Mouse (Mus musculus) regulatory T cell (primary cell): ENCODE data around the gene Esrra.

Experiments used
- in situ Hi-C: fragments of 300-600 bp; cut with MboI, MseI; formaldehyde crosslinking; loops from one replicate; pipeline ENCODE4 v1.15.1; 2025; ENCODE audit warnings: high pct_unique_total_duplicates

Esrra gene

GRCm38 (mm10) chr19:6921647-6922567, at the start of gene Esrra:
TSS of gene Esrra (minus strand) at chr19:6921813.
- in situ Hi-C loops = no loop called here

GRCm38 (mm10) chr19:6970460-6971085, 49.0 kb upstream of the Esrra start:
- in situ Hi-C loops = loop anchor here (10.0 kb wide), 1 partner anchor 896 kb away; the partner anchor contains the start of gene Vps51

GRCm38 (mm10) chr19:6969665-6970381, 48.2 kb upstream of the Esrra start:
- in situ Hi-C loops = loop anchor here (10.0 kb wide), 1 partner anchor 895 kb away; the partner anchor contains the start of gene Vps51

DNA sequence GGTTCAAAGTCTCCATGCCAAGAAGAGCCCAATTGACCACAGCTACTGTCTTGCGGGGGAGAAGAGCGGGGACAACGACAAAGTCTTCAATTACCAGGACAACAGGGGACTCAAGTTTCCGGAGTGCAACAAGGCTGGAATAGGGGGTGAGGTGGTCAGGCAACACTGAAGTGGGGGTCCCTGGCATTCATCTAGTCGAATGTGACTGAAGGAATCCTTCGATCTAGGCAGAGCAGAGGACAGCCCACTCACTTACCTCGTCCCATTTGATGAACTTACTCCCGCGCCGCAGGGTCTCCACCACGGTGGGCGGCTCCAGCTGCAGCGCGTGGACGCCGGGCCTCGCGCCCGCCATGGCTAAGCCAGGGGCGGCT, 47.7 kb upstream of the Esrra start:
- in situ Hi-C loops = no loop called here

DNA sequence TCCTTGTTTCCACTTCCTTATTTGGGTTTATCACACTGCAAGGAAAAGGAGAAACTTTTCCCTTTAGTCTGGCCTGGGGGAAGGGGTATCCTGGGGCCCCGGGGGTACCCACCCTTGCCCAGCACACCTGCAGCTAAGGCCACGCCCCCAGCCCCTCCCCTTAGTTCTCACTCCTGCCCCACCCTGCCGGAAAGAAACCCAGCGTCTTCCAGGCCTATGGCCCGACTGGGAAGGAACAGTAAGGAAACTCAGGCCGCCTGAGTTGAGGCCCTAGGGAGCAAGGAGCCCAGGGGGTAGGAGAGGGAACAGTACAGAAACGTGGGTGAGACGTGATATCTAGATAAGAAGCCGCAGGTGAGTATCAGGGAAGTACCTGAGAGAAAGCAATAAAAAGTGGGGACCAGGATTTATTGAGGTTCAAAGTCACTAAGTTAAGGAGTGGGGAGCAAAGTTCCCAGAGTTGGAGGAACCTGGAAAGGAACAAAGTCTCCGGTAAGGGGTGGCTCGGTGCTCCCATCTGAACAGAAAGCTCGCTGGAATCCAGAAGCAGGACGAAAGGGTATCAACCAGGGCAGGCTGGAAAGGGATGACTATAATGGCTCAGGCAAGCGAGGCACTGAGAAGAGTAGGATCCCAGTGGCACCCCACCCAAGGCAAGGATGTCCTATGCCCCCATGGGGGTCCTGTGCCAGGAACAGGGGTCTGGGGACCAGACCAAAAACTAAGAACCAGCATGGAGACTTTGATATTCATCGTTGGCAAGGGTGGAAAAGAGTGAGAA, 47.1 kb upstream of the Esrra start:
- in situ Hi-C loops = no loop called here

- in situ Hi-C loops = loop anchor here (10.0 kb wide), 1 partner anchor 1312 kb away; no protein-coding TSS in a partner anchor
These were observed 34.8 kb upstream of the Esrra start for GRCm38 (mm10) chr19:6956461-6956860.

DNA sequence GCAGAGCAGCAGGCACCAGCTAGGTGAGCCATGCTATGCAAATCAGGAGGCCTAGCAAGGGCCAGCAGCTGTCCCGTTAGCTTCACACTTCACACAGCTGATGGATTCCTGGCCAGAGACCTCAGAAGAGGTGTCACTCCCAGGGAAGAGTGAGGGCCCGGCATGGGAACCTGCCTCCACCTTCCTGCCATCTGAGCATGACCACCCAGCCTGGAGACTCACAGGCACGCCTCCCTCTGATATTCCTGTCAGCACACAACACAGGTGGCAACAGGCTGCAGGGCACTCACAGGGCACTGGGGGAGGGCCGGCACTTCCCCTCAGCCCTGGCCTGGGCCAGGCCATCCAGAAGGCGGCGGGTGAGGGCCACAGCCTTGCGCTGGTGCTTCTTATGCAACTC, 33.8 kb upstream of the Esrra start:
- in situ Hi-C loops = loop anchor here (10.0 kb wide), 1 partner anchor 1311 kb away; no protein-coding TSS in a partner anchor

DNA sequence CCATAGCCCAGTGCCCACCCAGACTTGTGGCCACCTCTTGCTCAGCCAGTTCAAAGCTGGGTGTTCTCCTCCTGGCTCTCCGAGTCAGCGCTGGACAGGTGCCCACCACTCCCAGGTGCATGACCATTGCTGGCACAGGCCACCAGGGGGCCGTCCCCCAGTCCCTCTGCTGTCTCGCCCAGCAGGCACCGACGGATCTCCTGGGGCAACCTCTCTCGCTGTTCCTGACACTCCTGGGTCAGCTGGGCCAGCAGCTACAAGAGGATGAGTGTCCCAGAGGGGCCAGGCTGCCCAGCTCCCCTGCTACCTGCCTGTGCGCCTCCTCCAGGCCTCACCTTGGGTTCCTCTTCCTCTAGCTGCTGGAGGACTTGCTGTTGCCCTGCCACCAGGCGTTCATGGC, 32.4 kb upstream of the Esrra start:
- in situ Hi-C loops = loop anchor here (10.0 kb wide), 1 partner anchor 1309 kb away; no protein-coding TSS in a partner anchor

GRCm38 (mm10) chr19:6952712-6953037, 31.1 kb upstream of the Esrra start:
- in situ Hi-C loops = loop anchor here (10.0 kb wide), 1 partner anchor 1308 kb away; no protein-coding TSS in a partner anchor

- in situ Hi-C loops = loop anchor here (10.0 kb wide), 1 partner anchor 1307 kb away; no protein-coding TSS in a partner anchor
These were observed 30.5 kb upstream of the Esrra start for GRCm38 (mm10) chr19:6951994-6952711.

DNA sequence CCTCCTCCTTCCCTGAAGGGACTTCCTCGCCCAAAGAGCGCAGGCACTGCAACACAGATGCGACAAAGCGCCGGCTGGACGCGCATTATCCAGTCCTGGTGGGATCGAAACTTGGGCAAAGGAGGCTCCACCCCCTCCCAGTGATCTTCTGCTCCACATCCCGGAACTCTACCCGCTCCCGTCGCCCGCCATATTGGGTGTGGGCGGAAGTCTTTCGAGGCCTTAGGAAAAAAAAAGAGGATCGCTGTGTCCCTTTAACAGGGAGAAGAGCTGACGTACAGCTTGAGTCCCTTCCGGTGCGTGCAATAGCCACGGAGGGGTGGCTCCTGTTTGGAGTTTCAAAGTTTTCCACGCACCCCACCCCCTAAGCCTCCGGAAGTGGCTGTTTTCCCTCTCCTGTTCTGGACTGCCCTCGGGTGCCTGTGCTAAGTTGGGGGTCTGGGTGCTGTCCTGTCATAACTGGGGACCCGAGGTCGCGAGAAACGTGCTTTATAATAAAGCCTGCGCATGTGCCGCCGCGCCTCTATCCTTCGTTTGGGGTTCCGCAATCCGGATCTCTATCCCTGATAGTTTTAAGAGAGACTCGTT, 29.9 kb upstream of the Esrra start:
- in situ Hi-C loops = loop anchor here (10.0 kb wide), 1 partner anchor 1307 kb away; no protein-coding TSS in a partner anchor

DNA sequence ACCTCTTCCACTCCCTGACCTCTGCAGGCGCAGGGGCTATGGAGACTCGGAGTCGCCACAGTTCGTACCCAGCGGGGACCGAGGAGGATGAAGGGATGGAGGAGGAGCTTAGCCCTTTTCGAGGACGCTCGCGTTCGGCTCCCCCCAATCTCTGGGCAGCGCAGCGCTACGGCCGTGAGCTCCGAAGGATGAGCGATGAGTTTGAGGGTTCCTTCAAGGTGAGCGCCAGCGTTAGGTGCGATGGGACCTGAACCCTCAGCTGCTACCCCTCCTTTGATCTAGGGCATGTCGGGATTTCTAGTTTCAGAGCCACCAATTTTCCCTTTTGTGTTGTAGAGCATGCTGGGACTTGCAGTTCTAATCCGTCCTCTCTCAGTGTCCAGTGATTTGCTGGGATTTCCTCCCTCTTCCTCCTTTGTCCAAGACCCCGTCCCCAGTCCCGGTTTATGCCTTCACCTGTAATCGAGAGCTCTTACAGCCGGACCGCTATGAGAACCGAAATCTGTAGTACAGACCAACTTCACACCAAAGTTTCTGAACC, 29.1 kb upstream of the Esrra start:
- in situ Hi-C loops = loop anchor here (10.0 kb wide), 1 partner anchor 1306 kb away; no protein-coding TSS in a partner anchor

DNA sequence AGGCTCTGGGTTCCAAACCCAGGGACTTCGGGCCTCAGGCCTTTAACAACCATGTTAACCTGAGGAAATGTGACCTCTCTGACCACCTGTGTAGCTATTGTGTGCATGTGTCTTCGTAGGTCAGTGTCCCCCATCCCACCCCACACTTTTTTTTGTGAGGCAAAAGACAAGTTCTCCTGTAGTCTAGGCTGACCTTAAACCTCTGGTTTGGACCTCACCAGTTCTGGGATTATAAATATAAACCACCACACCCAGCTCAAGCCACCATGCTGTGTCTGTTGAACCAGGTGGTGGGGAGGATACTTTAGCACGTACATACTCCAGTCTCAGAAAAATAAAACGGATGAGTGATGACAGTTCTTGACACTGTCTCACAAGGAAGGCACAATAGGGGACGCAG, 28.3 kb upstream of the Esrra start:
- in situ Hi-C loops = loop anchor here (10.0 kb wide), 1 partner anchor 1305 kb away; no protein-coding TSS in a partner anchor

DNA sequence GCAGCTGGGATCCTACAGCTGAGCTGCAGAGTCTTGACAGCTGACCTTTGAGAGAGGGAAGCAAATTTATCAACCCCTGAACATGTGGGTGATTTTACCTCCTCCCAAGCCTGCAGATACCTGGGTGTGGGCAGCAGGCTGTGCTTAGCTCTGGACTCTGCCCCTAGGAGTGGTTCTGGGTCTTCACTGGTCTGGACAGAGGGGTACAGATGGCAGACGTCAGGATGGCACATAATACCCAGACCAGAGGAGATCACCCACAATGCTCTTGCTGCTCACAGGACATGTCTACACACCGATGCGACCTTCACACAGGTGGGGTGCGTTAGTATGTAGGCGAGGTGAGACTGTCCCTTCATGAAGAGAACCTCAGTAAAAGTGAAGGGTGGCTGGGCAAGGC, 27.9 kb upstream of the Esrra start:
- in situ Hi-C loops = no loop called here

- in situ Hi-C loops = no loop called here
These were observed 26.6 kb upstream of the Esrra start for GRCm38 (mm10) chr19:6948186-6948585.

DNA sequence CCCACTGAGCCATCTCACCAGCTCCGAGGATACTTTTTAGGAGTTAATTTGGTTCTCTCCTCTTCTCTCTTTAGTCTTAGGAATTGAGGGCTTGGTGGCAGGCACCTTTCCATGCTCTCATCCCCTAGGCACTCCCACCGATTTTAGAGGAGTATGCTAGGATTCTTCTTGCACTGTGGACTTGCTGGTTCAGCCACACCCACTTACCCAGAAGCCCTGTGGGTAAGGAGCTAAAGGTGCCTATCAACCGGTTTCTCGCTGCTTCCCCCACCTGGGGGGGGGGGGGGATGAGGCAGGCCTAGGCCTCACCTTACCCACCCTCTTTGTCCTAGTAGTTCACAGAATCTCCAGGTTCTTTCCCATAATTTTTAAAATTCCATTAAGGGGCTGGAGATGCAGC, 26.1 kb upstream of the Esrra start:
- in situ Hi-C loops = no loop called here

DNA sequence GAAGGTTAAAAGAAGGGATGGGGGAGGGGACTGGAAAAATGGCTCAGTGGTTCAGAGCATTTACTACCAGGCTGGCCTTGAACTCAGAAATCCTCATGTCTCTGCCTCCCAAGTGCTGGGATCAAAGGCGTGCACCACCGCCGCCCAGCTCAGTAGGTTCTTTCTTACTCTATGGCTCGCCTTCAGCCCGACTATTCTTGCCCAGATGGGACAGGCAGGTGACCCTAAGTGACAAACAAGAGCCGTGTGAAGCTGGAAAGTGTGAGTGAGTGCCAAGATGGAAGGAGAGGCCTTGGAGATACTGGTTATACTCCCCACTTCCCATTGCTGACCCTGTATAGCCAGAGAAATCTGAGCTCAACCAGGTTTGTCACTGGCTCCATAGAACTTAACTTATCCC, 22.1 kb upstream of the Esrra start:
- in situ Hi-C loops = no loop called here

GRCm38 (mm10) chr19:6942764-6943163, 21.2 kb upstream of the Esrra start:
- in situ Hi-C loops = no loop called here

GRCm38 (mm10) chr19:6942249-6942691, 20.7 kb upstream of the Esrra start, which contains the start of gene Gpr137:
TSS of gene Gpr137 (minus strand) at chr19:6942480.
- in situ Hi-C loops = no loop called here
